Mouse (Mus musculus) MEL (cell line): ENCODE results near the gene Tax1bp3. TPM values are rescaled to one million over a fixed set of nuclear protein-coding genes. Genes with fewer than 3 reads are reported as not detected.
A peak's percentile ranks its signal among the peaks of the same experiment; 100 is the strongest.

Experiments used
- DNase-seq: peaks from one replicate; pipeline ENCODE4 v3.0.0; 2011; ENCODE audit warnings: low read depth, low spot score
- H3K27ac ChIP-seq: 2 replicates; pipeline ENCODE4 v1.5.1; 2012; ENCODE audit warnings: low read depth, mild to moderate bottlenecking, control low read depth, low read length, moderate library complexity; ENCODE audit not compliant: control insufficient read depth
- H3K27me3 ChIP-seq, 2 experiments: fragments of 150-350 bp in 1 of 2; sonication (generic) in 1 of 2; 2 replicates each; pipeline ENCODE4 v1.6.1; 2012; ENCODE audit warnings: low read length in 2 of 2, mild to moderate bottlenecking in 2 of 2, improper control_type of control experiment in 1 of 2, moderate library complexity in 1 of 2; ENCODE audit not compliant: insufficient read depth in 2 of 2, control insufficient read depth in 1 of 2
- H3K36me3 ChIP-seq, 2 experiments: 2 replicates each; pipeline ENCODE4 v1.6.1; 2012 to 2014; ENCODE audit warnings: low read length in 2 of 2, improper control_type of control experiment in 1 of 2, inconsistent platforms in 1 of 2, mild to moderate bottlenecking in 1 of 2; ENCODE audit not compliant: insufficient read depth in 2 of 2, control insufficient read depth in 1 of 2
- H3K4me1 ChIP-seq, 2 experiments: fragments of 150-350 bp in 1 of 2; sonication (generic) in 1 of 2; 2 replicates each; pipeline ENCODE4 v1.6.1; 2012; ENCODE audit warnings: low read length in 2 of 2, improper control_type of control experiment in 1 of 2, mild to moderate bottlenecking in 1 of 2; ENCODE audit not compliant: insufficient read depth in 2 of 2, control insufficient read depth in 1 of 2
- H3K4me3 ChIP-seq, 2 experiments: fragments of 150-350 bp in 1 of 2; sonication (generic) in 1 of 2; 2 replicates each; pipeline ENCODE4 v1.5.1; 2012; ENCODE audit warnings: low read depth in 2 of 2, low read length in 2 of 2, mild to moderate bottlenecking in 2 of 2, moderate library complexity in 2 of 2, control low read depth in 1 of 2, improper control_type of control experiment in 1 of 2; ENCODE audit not compliant: control insufficient read depth in 1 of 2, insufficient read depth in 1 of 2
- H3K79me2 ChIP-seq: 2 replicates; pipeline ENCODE4 v1.6.1; 2012; ENCODE audit warnings: mild to moderate bottlenecking, low read length, moderate library complexity; ENCODE audit not compliant: control insufficient read depth, poor library complexity, insufficient read depth
- H3K9ac ChIP-seq: 2 replicates; pipeline ENCODE4 v1.6.1; 2012; ENCODE audit warnings: low read depth, mild to moderate bottlenecking, control low read depth, low read length, moderate library complexity; ENCODE audit not compliant: control insufficient read depth, poor library complexity, severe bottlenecking
- H3K9me3 ChIP-seq: fragments of 150-350 bp; sonication (generic); replicated peaks from 2 replicates; pipeline ENCODE4 v1.6.1; 2012; ENCODE audit warnings: mild to moderate bottlenecking, low read length, improper control_type of control experiment, moderate library complexity; ENCODE audit not compliant: insufficient read depth
- BHLHE40 ChIP-seq: IDR thresholded peaks from 2 replicates; pipeline ENCODE4 v1.6.1; 2012; ENCODE audit warnings: low read depth, mild to moderate bottlenecking, inconsistent platforms, low read length, improper control_type of control experiment, borderline replicate concordance
- CHD1 ChIP-seq: IDR thresholded peaks from 2 replicates; pipeline ENCODE4 v1.6.1; 2012; ENCODE audit warnings: low read depth, mild to moderate bottlenecking, inconsistent platforms, low read length, improper control_type of control experiment
- CHD2 ChIP-seq: IDR thresholded peaks from 2 replicates; pipeline ENCODE4 v1.6.1; 2011; ENCODE audit warnings: low read length, improper control_type of control experiment
- CTCF ChIP-seq, 3 experiments: IDR thresholded peaks in 2 of 3; conservative IDR thresholded peaks in 1 of 3; 2 replicates each; pipeline ENCODE4 v1.5.1; 2011 to 2012; ENCODE audit warnings: low read length in 3 of 3, low read depth in 2 of 3, mild to moderate bottlenecking in 2 of 3, improper control_type of control experiment in 1 of 3, inconsistent platforms in 1 of 3, mixed read lengths in 1 of 3, moderate library complexity in 1 of 3; ENCODE audit not compliant: control insufficient read depth in 1 of 3, insufficient read depth in 1 of 3, poor library complexity in 1 of 3, severe bottlenecking in 1 of 3
- E2F4 ChIP-seq: IDR thresholded peaks from 2 replicates; pipeline ENCODE4 v1.6.1; 2011; ENCODE audit warnings: low read depth, low read length, improper control_type of control experiment, borderline replicate concordance
- ETS1 ChIP-seq: IDR thresholded peaks from 2 replicates; pipeline ENCODE4 v1.6.1; 2012; ENCODE audit warnings: low read depth, mild to moderate bottlenecking, inconsistent platforms, low read length, improper control_type of control experiment, moderate library complexity
- HCFC1 ChIP-seq: IDR thresholded peaks from 2 replicates; pipeline ENCODE4 v1.6.1; 2012; ENCODE audit warnings: low read depth, mild to moderate bottlenecking, inconsistent platforms, low read length, improper control_type of control experiment, moderate library complexity
- KAT2A ChIP-seq: conservative IDR thresholded peaks from 2 replicates; pipeline ENCODE4 v1.6.1; 2012; ENCODE audit warnings: low read depth, low read length, improper control_type of control experiment, inconsistent platforms
- MAFK ChIP-seq: IDR thresholded peaks from 2 replicates; pipeline ENCODE4 v1.6.1; 2011; ENCODE audit warnings: low read depth, mild to moderate bottlenecking, low read length, improper control_type of control experiment, borderline replicate concordance
- MAX ChIP-seq: IDR thresholded peaks from 2 replicates; pipeline ENCODE4 v1.6.1; 2011; ENCODE audit warnings: low read length, improper control_type of control experiment
- MAZ ChIP-seq: IDR thresholded peaks from 2 replicates; pipeline ENCODE4 v1.6.1; 2012; ENCODE audit warnings: low read depth, mild to moderate bottlenecking, inconsistent platforms, low read length, improper control_type of control experiment
- MXI1 ChIP-seq: IDR thresholded peaks from 2 replicates; pipeline ENCODE4 v1.6.1; 2011; ENCODE audit warnings: mild to moderate bottlenecking, low read depth, low read length, improper control_type of control experiment
- MYC ChIP-seq: IDR thresholded peaks from 2 replicates; pipeline ENCODE4 v1.6.1; 2011; ENCODE audit warnings: low read depth, mild to moderate bottlenecking, low read length, improper control_type of control experiment, moderate library complexity
- NRF1 ChIP-seq: IDR thresholded peaks from 2 replicates; pipeline ENCODE4 v1.6.1; 2014; ENCODE audit warnings: low read depth, mild to moderate bottlenecking, inconsistent platforms, low read length, improper control_type of control experiment, moderate library complexity; ENCODE audit not compliant: poor library complexity, insufficient read depth, severe bottlenecking
- POLR2AphosphoS2 ChIP-seq: IDR thresholded peaks from 2 replicates; pipeline ENCODE4 v1.6.1; 2011; ENCODE audit warnings: low read length, improper control_type of control experiment
- POLR2AphosphoS5 ChIP-seq: IDR thresholded peaks from 2 replicates; pipeline ENCODE4 v1.6.1; 2012; ENCODE audit warnings: low read depth, borderline replicate concordance, mild to moderate bottlenecking, inconsistent platforms, low read length, moderate library complexity, mixed read lengths
- RAD21 ChIP-seq: IDR thresholded peaks from 2 replicates; pipeline ENCODE4 v1.6.1; 2011; ENCODE audit warnings: mild to moderate bottlenecking, low read depth, low read length, improper control_type of control experiment
- SIN3A ChIP-seq: IDR thresholded peaks from 2 replicates; pipeline ENCODE4 v1.6.1; 2012; ENCODE audit warnings: low read length, improper control_type of control experiment, inconsistent platforms
- SMC3 ChIP-seq: IDR thresholded peaks from 2 replicates; pipeline ENCODE4 v1.6.1; 2011; ENCODE audit warnings: low read depth, low read length, improper control_type of control experiment
- TAL1 ChIP-seq: IDR thresholded peaks from 2 replicates; pipeline ENCODE4 v1.6.1; 2012; ENCODE audit warnings: mild to moderate bottlenecking, inconsistent platforms, low read length, moderate library complexity, mixed read lengths
- TBP ChIP-seq: IDR thresholded peaks from 2 replicates; pipeline ENCODE4 v1.8.0; 2011; ENCODE audit warnings: low read depth, low read length, improper control_type of control experiment
- UBTF ChIP-seq: IDR thresholded peaks from 2 replicates; pipeline ENCODE4 v1.6.1; 2012; ENCODE audit warnings: low read depth, mild to moderate bottlenecking, inconsistent platforms, low read length, improper control_type of control experiment, moderate library complexity, borderline replicate concordance; ENCODE audit not compliant: insufficient read depth
- ZKSCAN1 ChIP-seq: IDR thresholded peaks from 2 replicates; pipeline ENCODE4 v1.6.1; 2012; ENCODE audit warnings: low read depth, mild to moderate bottlenecking, inconsistent platforms, low read length, improper control_type of control experiment, moderate library complexity
- ZMIZ1 ChIP-seq: IDR thresholded peaks from 2 replicates; pipeline ENCODE4 v1.6.1; 2012; ENCODE audit warnings: low read depth, mild to moderate bottlenecking, inconsistent platforms, low read length, improper control_type of control experiment, moderate library complexity
- polyA plus RNA-seq, 2 experiments: library from polyadenylated mRNA; stranded (reverse) in 1 of 2; unstranded in 1 of 2; fragments of >175 nt in 1 of 2; fragments of >200 nt in 1 of 2; gene quantifications; 2 replicates each; pipeline versions ENCODE4 v1.2.1 to v1.2.4; 2012; ENCODE audit warnings: low replicate concordance in 2 of 2, low read depth in 1 of 2; ENCODE audit not compliant: insufficient read length in 2 of 2, insufficient read depth in 1 of 2, missing spikeins in 1 of 2
- total RNA-seq: library from RNA; depleted of rRNA; stranded (reverse); fragments of 300-350 nt; gene quantifications from 2 replicates; pipeline ENCODE4 v1.2.3, GENCODE M21; 2012

Gene Tax1bp3
- total and polyA plus RNA-seq, 3 experiments = 13.1 to 30.9 TPM; not detected in 1

GRCm38 (mm10) chr11:73201597-73201996 is 24.7 kb downstream of the Tax1bp3 start:
- no peaks in the 10 kb centered on the region for H3K27me3 ChIP-seq
- TF ChIP-seq RAD21 (peak; percentile 30), UBTF (no peak), SIN3A (no peak), CTCF (IDR thresholded peaks at IDR 0.05 in 2 of 3, conservative IDR thresholded peaks at IDR 0.05 in 1 of 3; ENCODE audit: control insufficient read depth in 1 of 3, insufficient read depth in 1 of 3, low read depth in 2 of 3, low read length in 3 of 3, poor library complexity in 1 of 3, severe bottlenecking in 1 of 3) (peak in 2 of 3 experiments; percentile 38 to 47; a peak in 4 of 6 replicates), ZMIZ1 (no peak), MYC (no peak), MAZ (no peak), TAL1 (no peak), E2F4 (no peak), ETS1 (no peak), MAX (no peak), MAFK (no peak), BHLHE40 (no peak), CHD2 (no peak), NRF1 (no peak), ZKSCAN1 (no peak), POLR2AphosphoS2 (no peak), SMC3 (peak; percentile 49), MXI1 (no peak)
- no peaks in the 10 kb centered on the region for H3K9me3 ChIP-seq
- H3K4me1 ChIP-seq = 0 out of 4 replicates have a peak, but pooled peaks cover 0 to 2% of the 10 kb centered on the region in 2 experiments
- no peaks in the 10 kb centered on the region; the same call in 1 of the 2 replicates for H3K79me2 ChIP-seq
- no peak overlapping the region for H3K4me3 ChIP-seq
- peaks cover 0 to 3% of the 10 kb centered on the region in 2 experiments; a peak in 1 of 4 replicates for H3K36me3 ChIP-seq
- peak; percentile 29 for DNase-seq
- no peak overlapping the region for H3K27ac ChIP-seq
- no peak overlapping the region for H3K9ac ChIP-seq

GRCm38 (mm10) chr11:73203895-73204294 is 27.0 kb downstream of the Tax1bp3 start:
- Histone ChIP-seq H3K4me3 (no peak overlapping the region), H3K9me3 (no peaks in the 10 kb centered on the region), H3K36me3 (peaks cover 0 to 3% of the 10 kb centered on the region in 2 experiments; a peak in 1 of 4 replicates), H3K27me3 (no peaks in the 10 kb centered on the region), H3K27ac (no peak overlapping the region), H3K79me2 (no peaks in the 10 kb centered on the region), H3K4me1 (no peaks in the 10 kb centered on the region), H3K9ac (no peak overlapping the region)
- TF ChIP-seq SMC3 = no peak
- TF ChIP-seq CTCF (IDR thresholded peaks at IDR 0.05 in 2 of 3, conservative IDR thresholded peaks at IDR 0.05 in 1 of 3; ENCODE audit: control insufficient read depth in 1 of 3, insufficient read depth in 1 of 3, low read depth in 2 of 3, low read length in 3 of 3, poor library complexity in 1 of 3, severe bottlenecking in 1 of 3) = no peak
- no peak for TF ChIP-seq BHLHE40
- no peak for TF ChIP-seq KAT2A
- no peak for TF ChIP-seq RAD21
- TF ChIP-seq HCFC1 = no peak
- no peak for TF ChIP-seq TAL1
- no peak for TF ChIP-seq CHD2
- no peak for TF ChIP-seq ZMIZ1
- no peak for TF ChIP-seq CHD1
- TF ChIP-seq POLR2AphosphoS5 = no peak
- TF ChIP-seq TBP = no peak
- no peak for TF ChIP-seq NRF1
- no peak for TF ChIP-seq MAFK
- no peak for DNase-seq
